Mouse (Mus musculus): ENCODE measurements around the gene Nbeal2.
"Not testable (repeated sequence)": the region's sequence is repeated elsewhere in the genome, so short reads cannot be mapped to it uniquely, and the experiment has no call there.

Nbeal2 gene

DNA sequence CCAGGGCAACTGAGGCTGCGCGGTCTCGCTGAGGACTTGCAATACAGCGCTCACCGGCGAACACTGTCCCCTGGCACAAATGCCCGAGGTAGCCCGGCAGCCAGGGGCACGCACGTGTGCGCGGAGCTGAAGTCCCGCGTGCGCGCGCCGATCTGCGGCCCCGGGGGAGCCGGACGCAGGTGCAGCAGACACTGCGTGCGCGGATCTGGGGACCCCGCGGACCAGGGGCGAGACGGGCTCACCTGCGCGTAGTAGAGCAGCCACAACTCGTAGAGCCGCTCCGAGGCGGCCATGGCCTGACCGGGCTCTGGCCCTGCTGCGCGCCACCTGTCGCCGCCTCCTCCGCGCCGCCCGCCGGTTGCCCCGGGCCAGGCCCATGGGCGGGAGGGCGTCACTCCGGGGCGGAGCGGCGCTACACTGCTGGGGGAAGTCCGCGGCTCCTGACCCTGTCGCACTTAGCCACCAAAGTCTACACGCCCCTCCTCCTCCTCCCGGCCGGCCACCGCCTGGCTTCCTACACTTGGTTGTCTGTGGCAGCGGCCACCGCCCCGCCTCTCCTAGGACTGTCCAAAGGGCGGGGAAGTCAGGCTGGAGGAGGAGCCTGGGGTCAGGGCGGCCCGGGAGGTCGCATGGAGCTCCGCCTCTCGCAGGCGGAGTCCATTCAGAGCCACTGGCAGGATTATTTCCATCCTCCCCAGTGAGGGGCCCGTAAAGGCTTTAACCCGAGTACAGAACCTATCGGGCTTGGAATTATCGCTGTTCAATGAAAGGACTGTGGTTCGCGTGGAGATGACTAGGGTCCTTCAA lies at the start of gene Nbeal2:
Nbeal2 (minus strand) TSS at position 507 of the 807 bp plus-strand sequence.
- DNase-seq (ENCODE audit: low read depth, low spot score) = peak; percentile 81

DNA sequence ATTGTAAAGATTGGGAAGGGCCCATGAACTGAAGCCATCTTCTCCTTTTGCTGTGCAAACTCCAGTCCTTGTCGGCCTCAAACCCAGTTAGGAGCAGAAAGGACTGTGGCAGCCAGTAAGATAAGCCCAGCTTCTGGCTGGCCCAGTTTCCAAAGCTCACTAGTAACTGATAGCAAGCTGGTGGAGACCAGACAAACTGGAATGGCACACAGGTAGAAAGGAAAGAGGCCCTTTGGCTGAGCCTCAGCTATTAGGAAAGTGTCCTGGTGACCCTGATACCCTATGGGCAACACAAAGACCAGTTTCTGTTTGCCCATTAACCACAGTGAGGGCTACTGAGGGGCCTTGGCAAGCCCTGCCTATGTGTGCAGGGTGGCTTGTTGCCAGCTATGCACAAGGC lies 48.9 kb upstream of the Nbeal2 start:
- DNase-seq (ENCODE audit: low read depth, low spot score) = no peak

DNA sequence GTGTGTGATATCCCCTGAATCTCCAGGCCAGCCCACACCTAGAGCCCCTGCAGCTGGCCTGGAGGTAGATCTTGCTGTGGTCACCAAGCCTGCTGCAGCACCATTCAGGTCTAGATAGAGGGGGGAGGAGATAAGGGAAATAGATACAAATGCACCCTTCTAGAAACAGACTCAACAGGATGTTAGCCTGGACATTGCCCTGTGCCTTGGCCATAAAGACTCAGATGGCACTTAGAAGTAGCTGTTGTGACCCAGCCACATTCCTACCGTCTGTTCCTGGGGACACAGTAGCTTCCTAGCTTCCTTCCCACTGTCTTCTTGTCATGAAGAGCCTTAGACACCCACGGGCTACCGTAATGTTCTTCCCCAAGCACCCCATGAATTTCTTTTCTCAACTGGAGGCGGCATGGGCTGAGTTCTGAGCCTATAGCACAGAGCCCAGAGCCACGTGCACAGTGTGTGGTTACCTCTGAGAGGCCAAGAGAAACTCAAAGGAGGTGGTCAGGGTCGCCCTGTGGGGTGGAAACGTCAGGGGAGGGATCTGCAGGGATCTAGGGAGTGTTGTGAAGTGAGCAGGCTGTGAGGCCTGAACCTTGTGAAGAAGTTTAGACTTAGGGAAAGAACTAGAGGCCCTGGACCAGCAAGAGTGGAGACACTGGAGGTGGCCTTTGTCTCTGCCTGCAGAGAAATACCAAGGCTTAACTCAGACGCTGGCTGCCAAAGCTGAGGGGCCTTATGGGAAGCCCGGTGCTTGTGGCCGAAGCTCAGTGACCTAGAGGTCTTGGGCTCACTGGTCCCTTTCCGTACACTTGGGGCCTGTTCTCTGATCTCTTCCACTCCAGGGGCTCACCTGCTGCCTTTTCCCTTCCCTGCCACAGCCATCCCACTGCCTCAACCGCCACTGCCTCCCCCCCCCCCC lies 47.4 kb upstream of the Nbeal2 start:
- DNase-seq (ENCODE audit: low read depth, low spot score) = no peak

DNA sequence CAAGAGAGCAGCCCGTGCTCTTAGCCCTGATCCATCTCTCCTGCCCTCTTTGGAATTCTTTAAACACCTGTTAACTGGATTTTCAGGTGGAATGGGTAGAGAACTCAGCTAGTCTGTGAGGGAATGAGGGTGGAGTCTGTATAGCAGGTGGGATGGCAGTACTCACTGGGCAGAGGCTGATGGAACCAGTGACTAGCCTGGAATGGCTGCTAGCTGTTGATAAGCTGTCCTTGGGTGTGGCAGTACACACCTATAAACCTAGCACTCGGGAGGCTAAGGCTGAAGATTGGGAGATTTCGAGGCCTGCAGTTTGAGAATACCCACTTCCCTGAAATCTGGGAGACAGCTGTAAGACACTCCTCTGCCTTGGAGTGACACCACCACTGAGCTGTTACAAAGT lies 45.6 kb upstream of the Nbeal2 start:
- no peak for DNase-seq (ENCODE audit: low read depth, low spot score)

DNA sequence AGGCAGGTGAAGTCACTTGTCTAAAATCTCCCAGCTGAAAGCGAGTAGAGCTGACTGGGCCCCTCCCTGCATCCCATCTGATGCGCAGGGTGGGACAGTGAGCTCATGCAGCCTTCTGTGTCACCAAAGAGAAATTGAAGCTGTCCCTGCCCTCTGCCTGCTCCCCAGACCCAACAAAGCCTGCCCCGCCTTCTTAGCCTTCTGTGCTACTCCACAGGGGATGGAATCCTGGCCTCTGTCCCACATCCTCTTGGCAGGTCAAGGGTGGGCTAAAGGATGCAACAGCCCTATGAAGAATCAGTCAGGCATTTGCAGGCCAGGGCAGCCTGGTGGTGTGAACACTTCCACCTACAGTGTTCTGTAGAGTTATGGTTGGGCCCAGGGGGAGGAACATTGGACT lies 43.5 kb upstream of the Nbeal2 start:
- DNase-seq (ENCODE audit: low read depth, low spot score) = no peak

DNA sequence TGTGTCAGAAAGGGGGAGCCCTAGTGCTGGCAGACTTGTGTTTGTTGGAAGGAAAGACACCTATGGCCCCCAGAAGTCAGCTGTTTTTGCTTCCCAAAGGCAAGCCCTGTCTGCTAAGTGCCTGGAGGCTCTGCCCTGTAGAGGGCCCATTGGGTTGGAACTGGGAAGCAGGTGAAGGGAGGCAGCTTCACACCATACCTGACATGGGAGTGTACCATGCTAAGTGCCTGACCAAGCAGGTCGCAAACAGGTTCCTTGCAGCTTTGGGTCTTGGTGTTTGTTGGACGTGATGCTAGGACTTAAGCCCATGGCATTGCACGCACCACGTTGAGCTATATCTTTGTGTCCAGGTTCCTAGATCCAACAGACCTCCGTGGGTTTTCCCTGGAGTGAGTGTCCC lies 42.5 kb upstream of the Nbeal2 start:
- no peak for DNase-seq (ENCODE audit: low read depth, low spot score)

DNA sequence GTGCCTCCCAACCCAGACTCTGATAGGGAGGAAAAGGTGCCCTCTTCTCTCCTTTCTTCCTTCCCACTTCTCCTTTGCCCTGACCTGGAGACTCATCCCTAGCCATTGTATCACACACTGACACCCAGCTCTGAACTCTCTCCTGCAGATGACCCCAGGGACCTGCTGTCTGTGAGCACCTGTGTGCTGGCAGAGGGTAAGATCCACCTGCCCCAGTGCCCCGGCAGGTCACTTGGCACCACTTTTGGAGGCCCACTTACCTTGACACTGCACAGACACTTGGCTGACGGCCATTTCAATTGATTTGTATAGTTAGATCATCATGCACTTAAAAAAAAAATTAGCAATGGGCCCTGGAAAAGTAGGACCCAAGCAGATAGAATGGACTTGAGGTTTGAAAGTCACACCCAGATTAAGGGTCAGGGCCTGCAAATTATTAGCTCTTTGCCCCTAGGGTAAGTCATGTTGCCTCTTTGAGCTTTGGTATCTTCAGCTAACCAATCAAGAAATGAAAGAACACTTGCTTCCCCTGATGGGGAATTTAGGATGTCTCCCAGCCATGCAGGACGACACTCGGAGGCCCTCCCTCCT lies 41.3 kb upstream of the Nbeal2 start:
- no peak for DNase-seq (ENCODE audit: low read depth, low spot score)

DNA sequence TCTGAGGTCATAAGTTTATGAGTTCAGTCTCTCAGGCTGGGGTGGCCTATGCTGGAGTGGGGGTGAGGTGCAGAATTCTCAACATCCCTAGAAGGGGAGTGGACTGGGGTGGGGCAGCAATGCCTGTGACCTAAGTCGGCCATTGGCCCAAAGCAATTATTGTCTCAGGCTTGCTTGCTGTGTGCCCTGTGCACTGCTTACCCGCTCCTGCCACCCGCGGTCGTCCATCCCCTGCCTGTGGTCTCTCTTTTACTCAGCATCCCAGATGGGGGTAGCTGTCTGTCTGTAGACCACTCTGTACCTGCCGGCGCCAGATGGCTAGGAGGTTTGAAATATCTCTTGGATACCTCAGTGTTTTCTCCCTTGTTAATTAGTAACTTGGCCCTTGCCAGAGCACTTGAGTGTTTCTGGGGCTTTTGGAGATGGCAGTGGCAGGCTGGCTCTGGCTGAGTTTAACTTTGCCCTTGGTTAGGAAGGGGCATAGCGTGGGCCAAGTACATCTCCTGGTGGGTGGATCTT lies 35.4 kb upstream of the Nbeal2 start:
- DNase-seq (ENCODE audit: low read depth, low spot score) = no peak

DNA sequence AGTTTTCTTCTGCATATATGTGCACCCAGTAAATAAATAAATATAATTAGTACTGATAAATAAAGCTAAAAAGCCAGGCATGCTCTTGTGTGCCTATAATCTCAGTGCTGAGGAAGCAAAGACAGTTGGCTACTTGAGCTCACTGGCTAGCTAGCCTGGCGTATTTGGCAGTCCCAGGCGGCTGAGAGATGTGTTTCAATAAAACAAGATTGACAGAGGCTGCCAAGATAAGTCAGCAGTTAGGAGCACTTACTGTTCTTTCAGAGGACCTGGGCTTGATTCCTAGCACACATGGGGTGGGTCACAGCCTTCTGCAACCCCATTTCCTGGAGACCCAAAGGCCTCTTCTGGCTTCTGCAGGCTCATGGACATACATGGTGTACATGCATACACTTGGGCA lies 33.9 kb upstream of the Nbeal2 start:
- no peak for DNase-seq (ENCODE audit: low read depth, low spot score)

DNA sequence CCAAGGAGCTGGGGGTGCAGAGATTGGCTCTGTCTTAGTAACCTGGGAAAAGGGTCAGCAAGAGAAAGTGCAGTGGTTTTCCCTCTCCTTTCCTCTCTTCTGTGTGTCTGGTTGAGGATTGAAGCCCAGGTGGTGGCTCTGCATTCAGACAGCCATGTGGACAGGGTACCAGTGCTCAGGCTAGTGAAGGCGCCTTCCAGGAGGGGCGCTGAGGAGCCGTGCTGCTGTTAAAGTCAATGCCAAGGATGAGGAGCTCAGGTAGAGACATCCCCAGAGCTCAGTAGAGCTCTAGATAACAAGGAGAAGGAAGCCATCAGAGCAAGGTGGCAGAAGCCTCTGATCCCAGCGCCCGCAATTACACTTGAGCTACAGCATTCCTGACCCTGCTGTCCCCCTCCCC lies 33.1 kb upstream of the Nbeal2 start:
- DNase-seq (ENCODE audit: low read depth, low spot score) = no peak

DNA sequence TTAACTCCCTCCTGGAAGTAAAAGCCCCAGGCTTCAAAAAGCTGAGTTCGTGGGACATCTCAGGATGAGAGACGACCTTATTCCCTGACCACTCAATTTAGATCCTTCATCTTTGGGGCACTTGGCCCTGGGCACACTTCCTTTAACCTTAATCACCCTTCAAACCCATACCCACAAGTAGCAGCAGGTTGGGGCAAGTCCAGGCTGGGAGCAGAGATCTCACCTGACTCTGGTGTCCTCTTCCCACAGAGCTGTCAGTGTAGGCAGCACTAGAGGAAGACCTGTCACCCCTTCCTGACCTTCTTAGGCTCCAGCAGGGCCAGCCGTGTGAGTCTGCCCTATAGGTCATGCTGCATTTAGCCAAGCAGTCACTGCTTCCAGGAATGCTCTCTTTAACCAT lies 32.5 kb upstream of the Nbeal2 start:
- no peak for DNase-seq (ENCODE audit: low read depth, low spot score)

DNA sequence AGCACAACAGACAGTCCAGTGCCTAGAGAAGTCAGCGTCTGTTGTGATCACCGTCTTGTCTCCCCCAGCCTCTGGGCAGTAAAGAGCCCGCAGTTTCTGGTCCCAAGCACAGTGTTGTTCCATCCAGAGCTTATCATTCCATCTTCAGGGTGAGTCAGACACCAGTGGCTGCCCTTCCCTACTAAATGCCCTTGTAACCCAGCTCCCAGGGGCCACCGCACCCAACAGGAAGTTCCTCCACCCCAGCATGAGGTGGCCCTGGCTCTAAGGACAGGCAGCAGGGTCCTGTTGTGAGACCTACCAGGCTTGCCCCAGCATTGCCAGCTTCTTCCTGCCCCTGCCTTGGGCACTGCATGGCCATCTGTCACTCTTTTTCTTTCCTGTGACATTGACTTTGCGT lies 31.6 kb upstream of the Nbeal2 start:
- no peak for DNase-seq (ENCODE audit: low read depth, low spot score)

DNA sequence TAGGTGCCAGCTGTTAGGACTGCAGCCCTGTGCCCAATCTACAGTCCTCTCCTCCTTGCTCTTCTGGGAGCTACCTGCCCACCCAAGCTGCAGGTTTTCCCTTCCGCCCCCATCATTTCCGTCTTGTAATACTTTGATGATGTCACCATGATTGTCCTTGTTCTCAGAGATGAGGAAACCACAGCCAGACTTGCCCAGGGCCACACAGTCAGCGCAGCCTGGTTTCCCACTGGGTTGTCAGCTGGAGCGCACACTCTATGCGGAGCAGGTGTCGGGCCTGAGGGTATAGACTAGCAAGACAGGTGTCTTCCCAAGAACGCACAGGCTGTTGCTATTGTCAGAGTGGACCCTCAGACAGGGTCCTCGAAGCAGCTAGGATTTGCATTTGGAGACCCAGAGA lies 31.2 kb upstream of the Nbeal2 start:
- no peak for DNase-seq (ENCODE audit: low read depth, low spot score)

DNA sequence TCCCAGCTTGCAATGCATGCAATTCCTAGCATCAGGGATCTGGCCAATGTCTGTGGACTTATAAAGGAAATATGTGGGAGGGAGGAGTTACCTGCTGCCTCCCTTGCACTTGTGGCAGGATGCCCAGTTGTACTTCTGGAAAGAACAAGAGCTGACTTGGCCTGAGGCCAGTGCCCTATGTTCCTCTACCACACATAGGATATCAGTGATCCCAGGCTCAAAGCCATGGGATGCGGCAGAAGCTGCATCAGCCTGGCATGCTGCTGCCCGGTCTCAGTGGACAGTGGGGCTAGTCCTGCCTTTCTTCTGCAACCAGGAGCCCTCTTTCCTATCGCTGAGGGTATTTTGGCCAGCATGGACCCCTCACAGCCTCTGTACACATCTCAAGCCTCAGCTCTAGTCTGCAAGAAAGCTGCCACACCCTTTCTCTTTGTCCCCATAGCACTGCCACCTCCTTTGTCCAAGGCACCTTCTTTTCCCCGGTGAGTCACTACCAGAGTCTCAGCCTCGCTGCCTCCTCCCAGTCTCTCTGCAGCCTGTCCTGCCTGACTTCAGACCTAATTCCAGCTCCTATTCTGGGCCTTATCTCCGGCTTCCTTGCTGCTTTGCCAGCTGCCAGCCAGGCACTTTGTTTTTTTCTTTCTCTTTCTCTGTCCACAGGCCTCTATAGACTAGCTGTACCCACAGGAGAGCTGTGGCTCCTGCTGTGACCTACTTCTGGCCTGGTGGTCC lies 30.3 kb upstream of the Nbeal2 start:
- DNase-seq (ENCODE audit: low read depth, low spot score) = no peak

DNA sequence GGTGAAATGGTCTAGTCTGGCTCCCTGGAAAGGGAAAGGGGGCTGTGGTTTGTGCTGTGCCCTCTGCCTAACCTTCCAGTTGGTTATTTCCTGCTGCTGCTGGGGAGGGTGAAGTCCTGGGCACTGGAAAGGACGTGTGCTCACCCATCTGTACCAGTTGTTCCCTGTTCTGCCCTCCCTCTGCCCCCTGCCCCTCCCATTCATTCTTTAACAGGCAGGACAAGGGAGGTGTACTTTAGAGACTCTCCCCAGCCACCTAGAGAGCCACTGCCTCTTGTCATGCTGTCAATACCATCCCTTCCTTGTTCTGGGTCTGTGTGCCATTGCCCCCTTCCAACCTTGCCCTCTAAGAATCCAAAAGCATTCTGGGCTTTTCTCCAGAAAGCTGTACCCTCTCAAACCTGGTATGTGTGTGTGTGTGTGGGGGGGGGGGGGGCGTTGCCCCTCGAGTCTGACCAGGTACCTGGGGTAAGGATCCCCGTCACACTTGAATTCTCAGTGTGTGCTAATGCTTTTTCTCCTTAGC lies 29.7 kb upstream of the Nbeal2 start:
- DNase-seq (ENCODE audit: low read depth, low spot score) = no peak

DNA sequence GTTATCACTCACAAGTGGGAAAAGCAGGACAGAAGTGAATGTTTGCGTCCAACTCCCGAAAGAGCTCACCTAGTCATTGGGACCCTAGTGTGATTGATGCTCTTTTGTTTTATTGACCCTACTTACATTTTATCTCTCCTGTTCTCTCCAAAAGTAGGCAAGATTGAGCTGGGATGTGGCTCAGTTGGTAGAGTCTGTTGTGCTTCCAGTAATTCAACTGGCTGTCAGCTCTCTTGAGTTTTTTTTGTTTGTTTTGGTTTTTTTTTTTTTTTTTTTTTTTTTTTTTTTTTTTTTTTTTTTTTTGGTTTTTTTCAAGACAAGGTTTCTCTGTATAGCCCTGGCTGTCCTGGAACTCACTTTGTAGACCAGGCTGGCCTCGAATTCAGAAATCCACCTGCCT lies 28.7 kb upstream of the Nbeal2 start:
- DNase-seq (ENCODE audit: low read depth, low spot score) = not testable (repeated sequence)

DNA sequence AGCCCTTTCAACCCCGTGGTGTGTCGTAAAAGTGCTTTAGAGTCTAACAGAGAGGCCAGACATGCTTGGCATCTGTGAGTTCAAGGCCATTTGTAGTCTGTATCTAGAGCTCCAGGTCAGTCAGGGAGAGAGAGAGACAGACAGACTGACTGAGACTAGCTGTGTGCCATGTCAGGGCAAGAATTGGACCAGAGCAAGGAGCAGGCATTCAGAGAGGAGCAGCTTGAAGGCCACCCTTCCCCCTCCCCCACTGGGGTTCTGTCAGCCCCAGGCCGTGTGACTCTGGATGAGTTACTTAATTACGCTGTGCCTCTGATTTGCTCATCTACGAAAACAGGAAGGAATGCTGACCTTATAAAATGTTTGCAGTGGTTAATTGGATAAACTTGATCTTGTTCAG lies 28.3 kb upstream of the Nbeal2 start:
- no peak for DNase-seq (ENCODE audit: low read depth, low spot score)

DNA sequence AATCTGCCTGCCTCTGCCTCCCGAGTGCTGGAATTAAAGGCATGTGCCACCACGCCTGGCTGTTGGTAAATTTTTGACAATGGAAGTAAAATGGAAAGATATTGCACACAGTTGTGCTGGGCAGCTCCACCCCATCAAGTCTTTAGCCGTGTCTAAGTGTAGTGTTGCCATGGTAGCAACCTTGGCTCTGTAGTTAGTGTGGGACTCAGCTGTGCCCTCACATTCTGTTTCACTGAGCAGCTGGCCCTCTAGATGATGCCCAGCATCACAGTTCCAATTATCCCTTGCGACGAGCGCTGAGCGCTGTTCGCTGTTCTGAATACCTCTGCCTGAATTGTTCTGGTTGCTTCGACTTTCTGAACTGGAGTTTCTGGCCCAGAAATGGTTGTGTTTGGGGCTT lies 27.9 kb upstream of the Nbeal2 start:
- no peak for DNase-seq (ENCODE audit: low read depth, low spot score)

DNA sequence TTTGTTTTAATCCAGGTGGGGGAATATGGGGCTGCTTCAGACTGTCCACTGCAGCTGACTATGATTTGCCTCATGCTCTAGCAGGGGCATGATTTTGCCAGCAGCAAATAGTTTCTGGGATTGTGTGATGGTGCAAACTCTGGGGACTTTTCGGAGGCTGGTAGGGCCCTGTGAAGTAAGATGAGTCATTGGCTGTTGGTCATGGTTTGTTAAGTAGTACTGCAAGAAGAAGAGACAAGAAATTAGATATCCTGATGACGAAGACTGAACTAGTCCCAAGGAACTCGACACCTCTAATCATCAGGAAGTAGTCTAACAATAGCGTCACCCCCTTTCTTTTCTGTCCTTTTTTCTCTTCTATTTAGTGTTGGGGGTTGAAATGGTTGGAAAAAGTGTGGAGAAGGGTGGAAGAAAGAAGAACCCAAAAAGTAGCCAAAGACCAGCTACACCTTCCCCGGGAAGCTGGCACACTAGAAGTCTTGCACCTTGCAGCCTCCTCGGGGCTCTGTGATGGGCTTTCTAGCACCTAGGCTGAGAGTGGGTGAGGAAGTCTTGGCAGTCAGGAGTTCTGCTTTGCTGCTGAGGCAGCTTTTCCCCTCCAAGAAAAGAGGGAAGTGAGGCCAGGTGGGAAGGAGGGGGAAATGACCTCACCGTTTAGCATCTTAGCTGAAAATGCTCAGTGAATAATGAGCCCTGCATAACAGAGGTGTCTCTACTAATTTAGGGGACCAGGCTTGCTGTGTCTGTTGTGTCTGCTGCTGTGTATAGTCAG lies 27.0 kb upstream of the Nbeal2 start:
- DNase-seq (ENCODE audit: low read depth, low spot score) = no peak

DNA sequence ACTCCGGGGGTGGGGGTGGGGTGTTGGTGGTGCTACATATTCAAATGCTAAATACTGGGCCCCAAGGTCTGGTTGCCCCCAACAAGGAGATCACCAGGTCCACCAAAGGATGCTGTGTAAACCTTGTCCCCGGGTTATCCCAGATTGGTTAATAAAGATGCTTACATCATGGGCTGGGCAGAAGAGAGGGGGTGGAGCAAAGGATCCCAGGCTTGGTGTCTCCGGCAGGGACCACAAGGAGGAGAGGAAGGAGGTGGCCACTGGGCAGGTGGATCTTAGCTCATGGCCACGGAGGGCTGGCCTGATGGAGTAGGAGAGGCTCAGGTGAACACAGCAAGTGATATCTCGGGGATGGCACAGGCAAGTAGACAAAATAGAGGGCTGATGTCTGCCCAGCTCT lies 24.9 kb upstream of the Nbeal2 start:
- DNase-seq (ENCODE audit: low read depth, low spot score) = no peak

DNA sequence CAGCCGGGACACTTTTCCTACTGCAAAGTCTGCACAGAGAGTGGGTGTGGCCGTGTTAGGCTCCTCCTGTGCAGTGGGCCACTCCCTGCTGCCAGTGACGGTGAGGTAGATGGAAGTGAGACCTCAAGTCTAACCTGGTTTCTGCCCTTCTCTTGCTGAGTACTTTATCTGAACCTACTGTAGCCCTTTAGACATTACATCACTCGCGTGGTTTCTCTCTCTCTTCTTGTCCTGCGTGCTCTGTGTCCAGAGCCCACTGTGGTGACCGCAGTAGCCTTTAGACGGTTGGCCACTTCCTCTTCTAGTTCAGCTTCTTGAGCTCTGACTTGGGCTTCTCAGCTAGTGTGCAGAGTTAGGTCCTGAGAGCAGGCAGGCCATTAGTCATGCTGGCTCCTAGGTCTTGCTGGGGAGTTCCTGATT lies 22.5 kb upstream of the Nbeal2 start:
- DNase-seq (ENCODE audit: low read depth, low spot score) = no peak
